Mouse (Mus musculus) CH12.LX (cell line): ENCODE results near the gene Gfi1b. TPM values are rescaled to one million over a fixed set of nuclear protein-coding genes. Genes with fewer than 3 reads are reported as not detected.

Source experiments
- DNase-seq: peaks from one replicate; pipeline ENCODE4 v3.0.0-alpha.2; 2013; ENCODE audit errors: extremely low read depth
- H3K27ac ChIP-seq: 2 replicates; pipeline ENCODE4 v1.5.1; 2012; ENCODE audit warnings: low read depth, mild to moderate bottlenecking, control low read depth, moderate library complexity; ENCODE audit not compliant: insufficient read depth
- H3K27me3 ChIP-seq: replicated peaks from 2 replicates; pipeline ENCODE3; 2012; ENCODE audit warnings: inconsistent platforms
- H3K36me3 ChIP-seq, 2 experiments: replicated peaks in 1 of 2; 2 replicates each; pipeline versions ENCODE3 to v1.6.1; 2012; ENCODE audit warnings: inconsistent platforms in 1 of 2, low read length in 1 of 2, mild to moderate bottlenecking in 1 of 2, mixed read lengths in 1 of 2, moderate library complexity in 1 of 2; ENCODE audit not compliant: control insufficient read depth in 1 of 2, insufficient read depth in 1 of 2
- H3K4me1 ChIP-seq, 2 experiments: 2 replicates each; pipeline ENCODE4 v1.6.1; 2012; ENCODE audit warnings: inconsistent platforms in 1 of 2, moderate library complexity in 1 of 2; ENCODE audit not compliant: insufficient read depth in 2 of 2, control insufficient read depth in 1 of 2
- H3K4me2 ChIP-seq: 2 replicates; pipeline ENCODE4 v1.6.1; 2012; ENCODE audit warnings: low read depth, mild to moderate bottlenecking, control low read depth; ENCODE audit not compliant: poor library complexity, insufficient read depth, severe bottlenecking
- H3K4me3 ChIP-seq, 3 experiments: fragments of 150-350 bp in 1 of 3; sonication (generic) in 1 of 3; replicated peaks in 1 of 3; 2 replicates each; pipeline versions ENCODE3 to v1.5.1; 2011 to 2012; ENCODE audit warnings: low read depth in 2 of 3, low read length in 2 of 3, mild to moderate bottlenecking in 2 of 3, moderate library complexity in 2 of 3, control low read depth in 1 of 3, improper control_type of control experiment in 1 of 3, inconsistent platforms in 1 of 3, mixed read lengths in 1 of 3; ENCODE audit not compliant: poor library complexity in 1 of 3
- H3K79me2 ChIP-seq: replicated peaks from 2 replicates; pipeline ENCODE4 v1.6.1; 2012; ENCODE audit warnings: mild to moderate bottlenecking, moderate library complexity; ENCODE audit not compliant: control insufficient read depth, poor library complexity, insufficient read depth, severe bottlenecking; ENCODE audit errors: extremely low read depth
- H3K9ac ChIP-seq: 2 replicates; pipeline ENCODE4 v1.6.1; 2012; ENCODE audit warnings: low read depth, mild to moderate bottlenecking, control low read depth, moderate library complexity; ENCODE audit not compliant: insufficient read depth
- H3K9me3 ChIP-seq: replicated peaks from 2 replicates; pipeline ENCODE3; 2012; ENCODE audit warnings: low read length, inconsistent platforms, mixed read lengths
- BHLHE40 ChIP-seq: IDR thresholded peaks from 2 replicates; pipeline ENCODE4 v1.6.1; 2011; ENCODE audit warnings: mild to moderate bottlenecking, low read depth, low read length, improper control_type of control experiment
- CHD1 ChIP-seq: IDR thresholded peaks from 2 replicates; pipeline ENCODE4 v1.6.1; 2012; ENCODE audit warnings: low read depth, low read length, improper control_type of control experiment, inconsistent platforms
- CHD2 ChIP-seq: IDR thresholded peaks from 2 replicates; pipeline ENCODE4 v1.6.1; 2011; ENCODE audit warnings: low read length, improper control_type of control experiment
- GABPA ChIP-seq: IDR thresholded peaks from 2 replicates; pipeline ENCODE4 v1.6.1; 2012; ENCODE audit warnings: low read depth, low read length, improper control_type of control experiment, inconsistent platforms; ENCODE audit not compliant: insufficient replicate concordance
- JUN ChIP-seq: IDR thresholded peaks from 2 replicates; pipeline ENCODE4 v1.6.1; 2011; ENCODE audit warnings: low read depth, mild to moderate bottlenecking, low read length, improper control_type of control experiment, moderate library complexity; ENCODE audit not compliant: insufficient read depth
- JUND ChIP-seq: conservative IDR thresholded peaks from 2 replicates; pipeline ENCODE4 v1.6.1; 2011; ENCODE audit warnings: low read depth, low read length, improper control_type of control experiment
- KAT2A ChIP-seq: IDR thresholded peaks from 2 replicates; pipeline ENCODE4 v1.6.1; 2012; ENCODE audit warnings: low read length, improper control_type of control experiment, inconsistent platforms; ENCODE audit not compliant: insufficient replicate concordance
- MEF2A ChIP-seq: IDR thresholded peaks from 2 replicates; pipeline ENCODE4 v1.6.1; 2014; ENCODE audit warnings: low read depth, mild to moderate bottlenecking, inconsistent platforms, low read length, improper control_type of control experiment, borderline replicate concordance
- MXI1 ChIP-seq: IDR thresholded peaks from 2 replicates; pipeline ENCODE4 v1.6.1; 2011; ENCODE audit warnings: mild to moderate bottlenecking, low read depth, low read length, improper control_type of control experiment
- MYC ChIP-seq: IDR thresholded peaks from 2 replicates; pipeline ENCODE4 v1.6.1; 2011; ENCODE audit warnings: low read depth, mild to moderate bottlenecking, improper control_type of control experiment, low read length
- PAX5 ChIP-seq: IDR thresholded peaks from 2 replicates; pipeline ENCODE4 v1.6.1; 2012; ENCODE audit warnings: low read length, inconsistent platforms, mixed read lengths
- POLR2AphosphoS2 ChIP-seq: IDR thresholded peaks from 2 replicates; pipeline ENCODE4 v1.6.1; 2011; ENCODE audit warnings: low read depth, low read length, improper control_type of control experiment
- RAD21 ChIP-seq: IDR thresholded peaks from 2 replicates; pipeline ENCODE4 v1.6.1; 2011; ENCODE audit warnings: low read depth, mild to moderate bottlenecking, low read length, improper control_type of control experiment, moderate library complexity
- RCOR1 ChIP-seq: conservative IDR thresholded peaks from 2 replicates; pipeline ENCODE4 v1.6.1; 2012; ENCODE audit warnings: low read depth, mild to moderate bottlenecking, inconsistent platforms, low read length, improper control_type of control experiment
- SMC3 ChIP-seq: IDR thresholded peaks from 2 replicates; pipeline ENCODE4 v1.6.1; 2011; ENCODE audit warnings: low read depth, low read length, improper control_type of control experiment
- TCF12 ChIP-seq: IDR thresholded peaks from 2 replicates; pipeline ENCODE4 v1.6.1; 2014; ENCODE audit warnings: low read depth, mild to moderate bottlenecking, inconsistent platforms, low read length, improper control_type of control experiment
- UBTF ChIP-seq: IDR thresholded peaks from 2 replicates; pipeline ENCODE4 v1.6.1; 2012; ENCODE audit warnings: low read depth, mild to moderate bottlenecking, inconsistent platforms, low read length, improper control_type of control experiment, moderate library complexity
- USF1 ChIP-seq: IDR thresholded peaks from 2 replicates; pipeline ENCODE4 v1.6.1; 2014; ENCODE audit warnings: low read depth, mild to moderate bottlenecking, inconsistent platforms, low read length, improper control_type of control experiment
- USF2 ChIP-seq: conservative IDR thresholded peaks from 2 replicates; pipeline ENCODE4 v1.6.1; 2011; ENCODE audit warnings: low read depth, low read length, improper control_type of control experiment
- ZMIZ1 ChIP-seq: IDR thresholded peaks from 2 replicates; pipeline ENCODE4 v1.6.1; 2012; ENCODE audit warnings: low read depth, mild to moderate bottlenecking, inconsistent platforms, low read length, improper control_type of control experiment
- ZNF384 ChIP-seq: IDR thresholded peaks from 2 replicates; pipeline ENCODE4 v1.6.1; 2012; ENCODE audit warnings: low read depth, low read length, improper control_type of control experiment, inconsistent platforms
- dilution Hi-C: fragments of 300-500 bp; cut with MboI; formaldehyde crosslinking; loops from 2 replicates; pipeline ENCODE4 v1.14.3; 2020; ENCODE audit warnings: low sequenced_read_pairs; ENCODE audit not compliant: extremely low pct_unique_long_range_greater_than_20kb, extremely low pct_ligation_motif_present
- in situ Hi-C: fragments of 300-500 bp; cut with MboI; formaldehyde crosslinking; loops from 3 replicates; pipeline ENCODE4 v1.14.3; 2019; ENCODE audit warnings: low sequenced_read_pairs, low pct_ligation_motif_present, low pct_unique_long_range_greater_than_20kb, mixed read lengths
- polyA plus RNA-seq: library from polyadenylated mRNA; unstranded; fragments of >175 nt; gene quantifications from 2 replicates; pipeline ENCODE4 v1.2.1, GENCODE M21; 2012; ENCODE audit warnings: low read depth; ENCODE audit not compliant: insufficient read length
- total RNA-seq, 2 experiments: library from RNA; depleted of rRNA; stranded (reverse); fragments of 300-350 nt in 1 of 2; fragments of >200 nt in 1 of 2; gene quantifications; 2 replicates each; pipeline ENCODE4 v1.2.3; 2012 to 2014

The Gfi1b gene
- total and polyA plus RNA-seq, 3 experiments, result 0.19 to 0.87 TPM; not detected in 1

DNA sequence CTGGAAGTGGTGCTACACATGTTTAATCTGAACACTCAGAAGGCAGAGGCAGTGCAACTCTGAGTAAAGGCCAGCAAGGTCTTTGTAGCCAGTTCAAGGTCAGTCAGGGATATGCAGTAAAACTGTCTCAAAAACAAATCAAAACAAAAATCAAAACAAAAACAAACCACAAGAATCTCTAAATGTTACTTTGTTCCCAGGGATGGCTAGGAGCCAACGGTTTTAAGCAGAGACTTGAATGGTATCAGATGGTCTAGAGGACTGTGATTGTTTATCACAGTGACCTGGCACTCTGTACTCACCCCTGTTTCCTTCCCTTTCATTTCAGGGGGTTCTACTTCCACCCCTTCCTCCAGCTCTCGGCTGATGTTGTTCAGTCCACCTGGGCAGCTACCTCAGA lies 49.7 kb upstream of the Gfi1b start:
- no peak overlapping the region for H3K27ac ChIP-seq
- peaks cover 70 to 91% of the 10 kb centered on the region in 2 experiments for H3K36me3 ChIP-seq
- TF ChIP-seq ZNF384 (no peak), MXI1 (no peak), RCOR1 (no peak), JUND (no peak), USF2 (no peak), TCF12 (no peak), CHD1 (no peak), USF1 (no peak), ZMIZ1 (no peak), CHD2 (no peak), POLR2AphosphoS2 (no peak), PAX5 (no peak), MYC (no peak), JUN (no peak), MEF2A (no peak), UBTF (no peak), BHLHE40 (no peak), GABPA (no peak), RAD21 (no peak), KAT2A (no peak)
- TF ChIP-seq, all 38 proteins: peak for 0
- dilution Hi-C loops, result no loop called here
- in situ Hi-C loops, result no loop called here
- DNase-seq, result no peak
- Histone ChIP-seq H3K27me3 (no peaks in the 10 kb centered on the region), H3K9ac (no peak overlapping the region), H3K4me3 (no peak overlapping the region), H3K79me2 (no peaks in the 10 kb centered on the region), H3K4me1 (no peaks in the 10 kb centered on the region), H3K4me2 (no peak overlapping the region), H3K9me3 (no peaks in the 10 kb centered on the region)

DNA sequence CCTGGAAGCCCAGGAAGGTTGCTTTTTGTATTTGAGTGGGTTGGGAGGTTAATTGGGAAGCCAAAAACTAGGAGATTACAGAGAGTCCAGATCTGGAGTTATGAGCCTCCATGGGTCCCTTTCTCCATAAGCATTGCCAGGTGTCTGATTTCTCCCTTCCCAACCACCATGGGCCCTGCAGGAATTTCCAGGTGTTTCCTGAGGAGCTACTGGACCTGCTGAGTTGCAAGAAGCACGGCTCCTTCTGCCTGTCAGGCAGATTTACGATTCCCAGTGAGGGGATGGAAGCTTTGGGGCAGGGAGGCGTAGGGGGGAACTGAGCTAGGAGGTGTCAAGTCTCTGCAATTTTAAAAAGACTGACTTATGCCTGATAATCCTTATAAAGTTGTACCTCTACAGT lies 44.0 kb upstream of the Gfi1b start:
- dilution Hi-C loops, result no loop called here
- Histone ChIP-seq H3K27ac (no peak overlapping the region), H3K4me3 (no peak overlapping the region), H3K4me2 (no peak overlapping the region), H3K79me2 (no peaks in the 10 kb centered on the region), H3K4me1 (no peaks in the 10 kb centered on the region), H3K9me3 (no peaks in the 10 kb centered on the region), H3K27me3 (no peaks in the 10 kb centered on the region), H3K9ac (no peak overlapping the region), H3K36me3 (peaks cover 47 to 94% of the 10 kb centered on the region in 2 experiments)
- TF ChIP-seq SMC3 (no peak), RAD21 (no peak), ZMIZ1 (no peak), BHLHE40 (no peak), TCF12 (no peak)
- in situ Hi-C loops, result no loop called here
- no peak for DNase-seq
